Mouse (Mus musculus) retina, embryonic 14.5 days (tissue): ENCODE measurements around the gene Il17rd.

Experiments used
- DNase-seq: peaks from one replicate; pipeline ENCODE4 v3.0.0-alpha.2; 2015; ENCODE audit warnings: low spot score

Il17rd gene

GRCm38 (mm10) chr14:27044967-27045361, 6.2 kb downstream of the Il17rd start:
- peak; percentile 25 for DNase-seq

- no peak for DNase-seq
These were observed 9.7 kb downstream of the Il17rd start for GRCm38 (mm10) chr14:27048231-27048956.

- DNase-seq: no peak
These were observed 11.3 kb downstream of the Il17rd start for GRCm38 (mm10) chr14:27050043-27050442.

- no peak for DNase-seq
These were observed 12.1 kb downstream of the Il17rd start for GRCm38 (mm10) chr14:27050560-27051510.

- DNase-seq: no peak
These were observed 12.8 kb downstream of the Il17rd start for GRCm38 (mm10) chr14:27051511-27051895.

- DNase-seq: no peak
These were observed 19.9 kb downstream of the Il17rd start for GRCm38 (mm10) chr14:27058535-27059223.

GRCm38 (mm10) chr14:27059224-27059558, 20.4 kb downstream of the Il17rd start:
- no peak for DNase-seq

GRCm38 (mm10) chr14:27063338-27063737, 24.6 kb downstream of the Il17rd start:
- no peak for DNase-seq

GRCm38 (mm10) chr14:27066171-27066929, 27.6 kb downstream of the Il17rd start:
- peak; percentile 81 for DNase-seq

GRCm38 (mm10) chr14:27067866-27068271, 29.1 kb downstream of the Il17rd start:
- DNase-seq: no peak

GRCm38 (mm10) chr14:27069434-27070097, 30.8 kb downstream of the Il17rd start:
- DNase-seq: peak; percentile 46

- no peak for DNase-seq
These were observed 31.4 kb downstream of the Il17rd start for GRCm38 (mm10) chr14:27070128-27070527.

GRCm38 (mm10) chr14:27070758-27071157, 32.0 kb downstream of the Il17rd start:
- DNase-seq: no peak

GRCm38 (mm10) chr14:27071985-27072384, 33.2 kb downstream of the Il17rd start:
- no peak for DNase-seq

- DNase-seq: no peak
These were observed 36.3 kb downstream of the Il17rd start for GRCm38 (mm10) chr14:27075084-27075483.

- peak; percentile 58 for DNase-seq
These were observed 37.3 kb downstream of the Il17rd start for GRCm38 (mm10) chr14:27075909-27076521.

GRCm38 (mm10) chr14:27076522-27076920, 37.8 kb downstream of the Il17rd start:
- DNase-seq: no peak

- no peak for DNase-seq
These were observed 43.0 kb downstream of the Il17rd start for GRCm38 (mm10) chr14:27081536-27082275.

GRCm38 (mm10) chr14:27085471-27085870, 46.7 kb downstream of the Il17rd start:
- no peak for DNase-seq

- DNase-seq: peak; percentile 39
These were observed 47.3 kb downstream of the Il17rd start for GRCm38 (mm10) chr14:27085999-27086398.
